Mouse (Mus musculus) stomach, adult 2 months (tissue): ENCODE results near the gene Btbd35f23. TPM values are rescaled to one million over a fixed set of nuclear protein-coding genes. Genes with fewer than 3 reads are reported as not detected.

Experiments
- polyA plus RNA-seq: library from polyadenylated mRNA; depleted of rRNA; stranded (reverse); fragments of >200 nt; gene quantifications from 2 replicates; pipeline ENCODE4 v1.2.3, GENCODE M21; 2012; rRNA removed

The Btbd35f23 gene
- not detected in 2 replicates for polyA plus RNA-seq

DNA sequence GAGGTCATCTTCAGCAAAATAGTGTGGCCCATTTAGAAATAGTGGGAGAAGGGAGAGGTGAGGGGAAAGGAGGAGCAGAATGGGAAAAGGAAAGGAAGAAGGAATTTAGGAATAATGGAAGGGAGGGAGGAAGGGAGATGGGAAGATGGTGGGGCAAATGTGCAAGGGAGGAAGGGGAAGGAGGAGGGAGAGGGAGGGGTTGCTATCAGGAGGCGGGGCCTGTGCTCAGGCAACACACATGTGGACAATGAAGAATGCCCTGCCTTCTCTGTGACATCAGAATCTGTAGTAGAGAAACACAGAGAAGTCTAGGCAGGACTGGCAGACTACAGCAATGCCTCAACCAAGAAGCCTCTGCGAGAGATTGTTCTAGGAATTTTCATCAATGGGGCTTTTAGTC, at the start of gene Btbd35f23:
Gene Btbd35f23 (plus strand): TSS at position 301 of the 400 bp plus-strand sequence.

Other genes starting within 250 kb of the Btbd35f23 start
- not detected in 2 replicates for gene Btbd35f24, start 119.0 kb downstream of the Btbd35f23 start, polyA plus RNA-seq